Mouse (Mus musculus) lung, postnatal 36 days (tissue): ENCODE measurements at regions not wholly inside any gene's neighbourhood (a gene's known extent, or its start where the extent isn't known, plus 50 kb on each side); places are given as distances from the start of the nearest gene placed in this dataset.

Experiments
- DNase-seq: peaks from one replicate; pipeline ENCODE4 v3.0.0; 2022; ENCODE audit warnings: mixed read lengths

DNA sequence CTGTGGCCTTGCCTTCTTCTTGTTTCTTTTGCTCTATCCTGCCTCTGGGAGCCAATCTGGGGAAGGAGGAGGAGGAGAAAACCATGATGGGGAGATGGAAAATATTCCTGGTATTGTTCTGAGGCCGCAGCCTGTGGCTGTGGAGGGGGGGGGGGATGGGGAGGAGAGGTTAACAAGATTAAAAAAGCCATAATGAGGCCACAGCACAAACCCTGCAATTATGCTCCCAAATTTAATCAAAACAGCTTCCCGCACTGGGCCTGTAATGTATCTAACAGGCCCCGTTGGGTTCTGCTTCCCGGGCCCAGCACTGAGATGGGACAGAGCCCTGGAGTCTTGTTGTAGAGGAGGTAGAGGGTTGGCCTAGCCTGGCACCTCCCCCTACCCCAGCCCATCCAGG lies 74.8 kb upstream of the Tle3 start:
- no peak for DNase-seq

DNA sequence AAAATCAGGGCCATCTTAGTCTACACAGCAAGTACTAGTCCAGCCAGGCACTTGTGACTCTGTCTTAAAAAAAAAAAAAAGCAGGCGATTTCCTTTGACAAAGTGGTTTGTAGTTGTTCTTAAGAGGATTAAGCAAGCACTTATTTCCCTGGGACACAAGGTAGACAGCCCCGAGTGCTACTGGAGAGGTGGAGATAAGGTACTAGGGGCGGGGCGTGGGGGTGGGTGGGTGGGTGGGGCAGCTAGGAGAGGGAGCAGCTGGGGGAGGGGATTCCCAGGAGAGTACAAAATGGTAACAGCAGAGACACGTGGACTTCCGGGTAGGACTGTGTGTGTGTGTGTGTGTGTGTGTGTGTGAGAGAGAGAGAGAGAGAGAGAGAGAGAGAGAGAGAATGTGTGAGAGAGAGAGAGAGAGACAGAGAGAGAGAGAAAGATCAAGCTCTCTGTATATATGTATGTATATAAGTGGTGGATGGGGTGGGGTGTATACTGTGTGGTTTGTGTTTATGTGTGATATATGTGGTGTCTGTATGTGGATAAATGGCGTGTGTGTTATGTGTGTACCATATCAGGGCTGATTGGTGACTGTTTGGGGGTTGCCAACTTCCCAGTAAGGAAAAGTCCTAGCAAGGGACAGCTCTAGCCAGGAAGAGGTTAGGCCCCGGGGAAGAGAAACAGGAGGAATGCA lies 72.1 kb upstream of the Tle3 start:
- DNase-seq: no peak

GRCm38 (mm10) chr9:61301070-61301469 lies 71.1 kb upstream of the Tle3 start:
- no peak for DNase-seq

DNA sequence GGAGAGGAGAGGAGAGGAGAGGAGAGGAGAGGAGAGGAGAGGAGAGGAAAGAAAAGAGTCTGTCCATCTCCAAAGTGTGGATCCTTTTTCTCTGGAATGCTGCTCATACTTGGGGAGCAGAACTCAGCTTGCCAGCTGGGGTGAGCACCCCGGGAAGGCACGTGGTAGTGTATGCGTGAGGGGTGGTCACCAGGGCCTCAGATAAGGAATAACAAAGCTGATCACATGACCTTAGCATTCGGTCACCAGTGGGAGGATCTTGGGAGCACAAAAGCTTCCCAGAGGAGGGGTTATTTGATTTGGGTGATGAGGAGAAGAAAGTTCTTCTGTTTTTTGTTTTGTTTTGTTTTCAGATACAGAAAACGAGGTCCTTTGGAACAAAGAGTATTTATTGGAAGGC lies 69.4 kb upstream of the Tle3 start:
- DNase-seq: no peak

DNA sequence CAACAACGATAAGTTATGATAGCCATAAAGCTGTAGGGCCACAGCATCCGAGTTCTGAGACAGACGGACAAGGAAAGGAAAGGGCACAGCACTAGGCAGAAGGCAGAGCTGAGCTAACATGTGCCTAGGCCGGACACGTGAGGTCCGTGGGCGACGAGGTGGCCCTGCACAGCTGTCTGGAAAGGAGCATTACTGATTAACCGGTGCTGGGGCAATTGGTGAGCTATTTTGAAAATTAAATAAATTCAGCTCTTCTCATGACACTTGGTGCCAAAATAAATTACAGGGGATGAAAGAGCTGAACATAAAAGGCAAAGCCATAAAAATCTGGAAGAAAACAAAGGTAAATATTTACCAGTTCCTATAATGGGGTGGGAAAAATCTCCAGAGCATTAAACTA lies 65.9 kb upstream of the Tle3 start:
- DNase-seq: no peak

DNA sequence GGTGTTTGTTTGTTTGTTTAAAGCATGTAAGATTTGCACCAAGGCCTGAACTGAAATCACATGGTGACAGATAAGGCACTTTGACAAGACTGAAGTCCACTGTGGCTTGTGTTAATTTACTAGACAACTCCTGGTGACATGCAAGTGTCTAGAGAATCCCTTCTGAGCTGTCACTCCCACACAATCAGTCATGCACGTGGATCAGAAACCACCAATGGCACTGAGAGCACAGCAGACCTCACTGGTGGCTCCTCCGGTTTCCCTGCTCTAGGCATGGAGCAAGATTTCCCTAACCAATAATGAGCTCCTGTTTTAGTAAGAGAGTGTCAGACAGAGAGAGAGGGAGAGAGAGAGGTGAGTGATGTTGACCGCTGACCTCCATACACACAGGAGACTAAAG lies 63.1 kb upstream of the Tle3 start:
- no peak for DNase-seq

DNA sequence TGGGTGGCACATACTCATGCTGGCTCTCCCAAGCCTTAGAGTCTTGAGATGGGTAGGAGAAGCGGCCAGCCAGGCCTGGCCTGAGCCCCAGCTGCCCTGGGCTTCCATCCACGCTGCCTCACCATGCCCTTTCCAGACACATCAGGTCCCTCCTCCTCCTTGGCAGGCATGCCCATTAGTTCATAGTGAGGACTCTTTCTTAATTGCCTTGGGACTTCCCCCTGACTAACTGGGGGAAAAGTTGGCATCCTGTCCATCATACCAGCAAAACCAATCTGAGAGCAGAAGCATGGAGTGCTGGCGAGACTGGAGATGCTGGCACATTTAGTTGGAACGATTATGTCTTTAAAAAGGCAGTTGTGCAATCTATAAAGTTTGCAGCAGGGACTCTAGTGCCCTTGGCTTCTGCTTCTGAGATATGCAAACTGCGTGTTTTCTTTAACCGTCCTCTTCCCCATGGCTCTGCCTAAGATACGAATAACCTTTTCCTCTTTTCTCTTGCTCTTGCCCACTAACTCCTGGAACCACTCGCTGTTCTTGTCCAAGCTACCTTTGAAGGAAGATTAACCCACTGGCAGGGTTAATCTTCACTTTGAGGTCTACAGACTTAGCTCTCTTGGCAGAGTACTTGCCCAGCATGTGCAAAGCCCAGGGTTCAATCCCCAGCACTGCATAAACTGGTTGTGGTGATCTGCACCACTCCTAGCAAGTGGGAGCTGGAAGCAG lies 62.2 kb upstream of the Tle3 start:
- peak; percentile 73 for DNase-seq

GRCm38 (mm10) chr9:61310574-61310973 lies 61.6 kb upstream of the Tle3 start:
- DNase-seq: no peak

GRCm38 (mm10) chr9:61311604-61312003 lies 60.6 kb upstream of the Tle3 start:
- DNase-seq: no peak

GRCm38 (mm10) chr9:61314630-61315179 lies 57.5 kb upstream of the Tle3 start:
- no peak for DNase-seq

- DNase-seq: peak; percentile 78
Observed at GRCm38 (mm10) chr9:61315371-61316298, 56.5 kb upstream of the Tle3 start.

DNA sequence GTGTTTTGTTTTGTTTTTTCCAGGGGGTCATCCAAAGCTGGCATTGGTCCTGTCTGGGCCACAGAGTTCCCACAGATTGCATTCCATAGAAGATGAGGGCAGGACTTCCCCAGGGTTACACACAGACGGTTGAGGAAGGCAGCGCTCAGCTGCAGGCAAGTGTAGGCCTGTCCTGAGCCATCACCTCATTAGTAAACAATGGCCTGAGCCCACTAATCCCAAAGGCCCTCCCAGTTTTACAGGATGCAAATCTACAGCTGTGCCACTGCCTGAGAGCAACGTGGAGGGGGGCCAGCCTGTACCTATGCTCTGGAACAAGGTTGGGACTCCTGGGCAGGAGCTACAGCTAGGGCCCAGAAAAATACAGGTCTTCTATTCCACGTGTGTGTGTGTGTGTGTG lies 55.7 kb upstream of the Tle3 start:
- DNase-seq: no peak

GRCm38 (mm10) chr9:61319721-61320120 lies 52.4 kb upstream of the Tle3 start:
- DNase-seq: no peak

DNA sequence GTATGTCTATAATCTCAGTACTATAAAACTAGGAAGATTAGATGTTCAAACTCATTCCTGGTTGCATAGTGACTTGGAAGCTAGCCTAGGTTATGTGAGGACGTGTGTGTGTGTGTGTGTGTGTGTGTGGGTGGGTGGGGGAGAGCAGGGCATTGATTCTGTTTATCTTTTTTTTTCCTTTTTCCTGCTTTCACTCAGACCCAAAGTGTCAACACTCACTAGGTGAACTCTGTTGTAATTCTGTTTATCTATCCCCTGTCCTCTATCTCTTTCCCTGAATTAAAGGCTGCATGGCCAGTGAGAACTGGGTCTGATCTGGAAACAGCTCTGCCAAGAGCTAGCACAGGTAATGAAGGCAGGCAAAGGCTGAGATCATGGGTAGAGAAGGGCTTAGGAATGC lies 50.9 kb upstream of the Tle3 start:
- no peak for DNase-seq

- no peak for DNase-seq
Observed at GRCm38 (mm10) chr9:61321825-61322224, 50.3 kb upstream of the Tle3 start.

- no peak for DNase-seq
Observed at GRCm38 (mm10) chr9:61322333-61322732, 49.8 kb upstream of the Tle3 start.
